Mouse (Mus musculus): ENCODE measurements around the gene Abhd16b. TPM values are rescaled to one million over a fixed set of nuclear protein-coding genes. Genes with fewer than 3 reads are reported as not detected.
A peak's percentile ranks its signal among the peaks of the same experiment; 100 is the strongest.

Abhd16b gene
- total RNA-seq, 2 experiments from 2014 or later, result not detected

- intact Hi-C loops (cut with DNase I; ENCODE audit: low total_unique reads), result no loop called here
- no peak for DNase-seq
Observed at GRCm38 (mm10) chr2:181525526-181525925, 32.5 kb downstream of the Abhd16b start.

GRCm38 (mm10) chr2:181529076-181529475, 36.1 kb downstream of the Abhd16b start:
- intact Hi-C loops (cut with DNase I; ENCODE audit: low total_unique reads), result no loop called here
- DNase-seq, result no peak

- no peak for DNase-seq
- intact Hi-C loops (cut with DNase I; ENCODE audit: low total_unique reads), result no loop called here
Observed at GRCm38 (mm10) chr2:181532589-181532988, 39.6 kb downstream of the Abhd16b start.

- intact Hi-C loops (cut with DNase I; ENCODE audit: low total_unique reads), result no loop called here
- no peak for DNase-seq
Observed at GRCm38 (mm10) chr2:181536410-181536809, 43.4 kb downstream of the Abhd16b start.

GRCm38 (mm10) chr2:181537444-181538047, 44.5 kb downstream of the Abhd16b start:
- intact Hi-C loops (cut with DNase I; ENCODE audit: low total_unique reads), result no loop called here
- peak; percentile 40 for DNase-seq

GRCm38 (mm10) chr2:181541761-181542380, 48.9 kb downstream of the Abhd16b start:
- no peak for DNase-seq
- intact Hi-C loops (cut with DNase I; ENCODE audit: low total_unique reads), result no loop called here

Other genes starting within 250 kb of the Abhd16b start
- 1 to 10 TPM; 6.6 to 6.8 TPM for gene Gmeb2, start 205.2 kb upstream of the Abhd16b start, total RNA-seq (2021)
- gene Stmn3, start 178.7 kb upstream of the Abhd16b start, total RNA-seq (2021), result under 1 TPM in 1 of 2 experiments, not detected in 1; 0.27 TPM
- 10 to 100 TPM; 14.2 to 15.5 TPM for gene Rtel1, start 173.5 kb upstream of the Abhd16b start, total RNA-seq (2021)
- 10 to 100 TPM; 12.5 to 14.3 TPM for gene Zgpat, start 128.3 kb upstream of the Abhd16b start, total RNA-seq (2021)
- gene Arfrp1, start 127.8 kb upstream of the Abhd16b start, total RNA-seq (2021), result 10 to 100 TPM; 21.0 to 21.8 TPM
- gene Lime1, start 113.1 kb upstream of the Abhd16b start, total RNA-seq (2021), result 1 to 10 TPM; 4.4 to 4.6 TPM
- gene Zbtb46, start 33.8 kb upstream of the Abhd16b start, total RNA-seq (2021), result 1 to 10 TPM; 5.3 to 5.7 TPM
- 10 to 100 TPM; 58.7 to 59.4 TPM for gene Tpd52l2, start 3.9 kb downstream of the Abhd16b start, total RNA-seq (2021)
- gene Dnajc5, start 27.3 kb downstream of the Abhd16b start, total RNA-seq (2021), result 10 to 100 TPM; 47.8 to 51.8 TPM
- gene Uckl1, start 91.7 kb downstream of the Abhd16b start, total RNA-seq (2021), result 10 to 100 TPM; 28.8 to 29.7 TPM
- gene Prpf6, start 98.7 kb downstream of the Abhd16b start, total RNA-seq (2021), result 10 to 100 TPM; 28.0 to 30.1 TPM
- gene Zfp512b, start 99.6 kb downstream of the Abhd16b start, total RNA-seq (2021), result 10 to 100 TPM; 20.5 to 20.9 TPM
- gene Samd10, start 106.0 kb downstream of the Abhd16b start, total RNA-seq (2021), result under 1 TPM; 0.78 to 0.84 TPM
- gene Gm29797, start 163.8 kb downstream of the Abhd16b start, total RNA-seq (2021), result not detected
- 10 to 100 TPM; 27.3 to 28.0 TPM for gene Sox18, start 178.4 kb downstream of the Abhd16b start, total RNA-seq (2021)
- gene Tcea2, start 187.1 kb downstream of the Abhd16b start, total RNA-seq (2021), result 1 to 10 TPM; 4.2 to 6.0 TPM
- 1 to 10 TPM; 5.1 to 6.5 TPM for gene Rgs19, start 200.8 kb downstream of the Abhd16b start, total RNA-seq (2021)
- not detected for gene Lkaaear1, start 205.2 kb downstream of the Abhd16b start, total RNA-seq (2021)
- not detected for gene Oprl1, start 221.8 kb downstream of the Abhd16b start, total RNA-seq (2021)